ENCODE assay signal across 12 mouse cellular contexts in genomic region chr2:5025162-5025733, GRCm38 (mm10). TPM values are rescaled to one million over a fixed set of nuclear protein-coding genes. Genes with fewer than 3 reads are reported as not detected.
DNase-seq lines count a peak whose midpoint lies in the region; ATAC-seq and TF ChIP-seq lines count a peak whose summit lies in the region.
"Had no signal": no experiment of that assay in that cellular context is flagged by ENCODE, and none has a peak within 500 bp of the region (broad histone marks: within the 10 kb centered on the region; RNA-seq: fewer than 3 reads in every experiment).

No protein-coding gene starts in this region.

- H3K27ac ChIP-seq in midbrain, postnatal 0 days (ENCODE audit: low read depth, low read length) = no peak overlapping the region
- no peak overlapping the region for H3K27ac ChIP-seq in midbrain, embryonic 15.5 days
- no peak overlapping the region for H3K27ac ChIP-seq in cortical plate, adult 2 months (ENCODE audit: insufficient read depth, low read length)
- H3K27ac ChIP-seq: limb, embryonic 12.5 days; midbrain, embryonic 12.5 days had no signal

- no peak for TF ChIP-seq POLR2A in cortical plate, adult 2 months (IDR thresholded peaks at IDR 0.05; ENCODE audit: extremely low read depth, insufficient read depth, low read length)

- ATAC-seq in midbrain, postnatal 0 days (ENCODE audit: low FRiP score) = no peak
- no peak for ATAC-seq in midbrain, embryonic 15.5 days (replicated peaks)

- DNase-seq in midbrain, postnatal 0 days (ENCODE audit: low spot score) = no peak
- DNase-seq in ES-CJ7 (ENCODE audit: low read depth, low spot score) = peak; percentile 79
- peak; percentile 40 for DNase-seq in naive thymus-derived CD4-positive, alpha-beta T cell, adult 2 months (ENCODE audit: low read depth)
- DNase-seq in ovary, postnatal 36 days (ENCODE audit: low spot score) = no peak
- DNase-seq in urinary bladder, postnatal 25 days (ENCODE audit: low spot score) = no peak
- DNase-seq: heart, postnatal 14 days had no signal

- H3K9ac ChIP-seq in midbrain, postnatal 0 days (replicated peaks; ENCODE audit: low read length, poor library complexity, severe bottlenecking) = no peak overlapping the region
- H3K9ac ChIP-seq in midbrain, embryonic 15.5 days = no peak overlapping the region
- H3K9ac ChIP-seq: limb, embryonic 12.5 days; midbrain, embryonic 12.5 days had no signal

- peak; percentile 28; the same call in 1 of the 2 replicates for TF ChIP-seq CTCF in midbrain, postnatal 0 days (IDR thresholded peaks at IDR 0.05)
- 0 out of 2 replicates have a peak, but pooled peaks have one; percentile 1 for TF ChIP-seq CTCF in cortical plate, adult 2 months (IDR thresholded peaks at IDR 0.05; ENCODE audit: extremely low read depth, insufficient read depth, low read length)

- H3K36me3 ChIP-seq in midbrain, postnatal 0 days (ENCODE audit: insufficient read depth, low read length) = peaks cover 16% of the 10 kb centered on the region
- no peaks in the 10 kb centered on the region for H3K36me3 ChIP-seq in midbrain, embryonic 15.5 days (replicated peaks)
- H3K36me3 ChIP-seq: limb, embryonic 12.5 days; midbrain, embryonic 12.5 days had no signal

- no peak overlapping the region for H3K4me2 ChIP-seq in midbrain, postnatal 0 days (ENCODE audit: low read depth, low read length, poor library complexity, severe bottlenecking)
- no peak overlapping the region for H3K4me2 ChIP-seq in midbrain, embryonic 15.5 days
- H3K4me2 ChIP-seq: limb, embryonic 12.5 days; midbrain, embryonic 12.5 days had no signal

- no peak overlapping the region for H3K4me3 ChIP-seq in midbrain, postnatal 0 days (ENCODE audit: low read depth, low read length)
- H3K4me3 ChIP-seq in midbrain, embryonic 15.5 days = no peak overlapping the region
- no peak overlapping the region for H3K4me3 ChIP-seq in cortical plate, adult 2 months (ENCODE audit: insufficient read depth, low read length)
- H3K4me3 ChIP-seq: limb, embryonic 12.5 days; midbrain, embryonic 12.5 days had no signal

- no peaks in the 10 kb centered on the region for H3K4me1 ChIP-seq in midbrain, postnatal 0 days (ENCODE audit: insufficient read depth, low read length)
- H3K4me1 ChIP-seq in midbrain, embryonic 15.5 days = no peaks in the 10 kb centered on the region
- no peaks in the 10 kb centered on the region; the same call in 1 of the 2 replicates for H3K4me1 ChIP-seq in cortical plate, adult 2 months (ENCODE audit: control insufficient read depth, insufficient read depth, low read length)

- WGBS in midbrain, postnatal 0 days = 46% methylated on average over 3 of the region's 4 CpGs
- WGBS in midbrain, embryonic 15.5 days = 65% methylated on average over 4 of the region's 4 CpGs

- H3K9me3 ChIP-seq in midbrain, postnatal 0 days (ENCODE audit: low read length) = no peaks in the 10 kb centered on the region
- H3K9me3 ChIP-seq in midbrain, embryonic 15.5 days = no peaks in the 10 kb centered on the region
- H3K9me3 ChIP-seq: limb, embryonic 12.5 days had no signal

- H3K27me3 ChIP-seq in midbrain, postnatal 0 days (ENCODE audit: insufficient read depth, low read length) = no peaks in the 10 kb centered on the region
- H3K27me3 ChIP-seq in midbrain, embryonic 15.5 days (replicated peaks) = no peaks in the 10 kb centered on the region; the same call in 1 of the 2 replicates
- H3K27me3 ChIP-seq: limb, embryonic 12.5 days; midbrain, embryonic 12.5 days had no signal

RNA-seq across cellular contexts. Expression of gene Mcm10, which starts 12.7 kb away (rescaled TPM):
- total RNA-seq in midbrain, postnatal 0 days (2014; rRNA removed) = 0.94 and 5.0 TPM in 2 replicates
- 1.2 and 1.3 TPM in 2 replicates for polyA plus RNA-seq in midbrain, postnatal 0 days (2015; fragmentation: Nextera tagmentation; extraction: Ambion mirVana)
- polyA plus RNA-seq in midbrain, embryonic 15.5 days (2015; fragmentation: Nextera tagmentation; extraction: Ambion mirVana) = 3.5 and 5.1 TPM in 2 replicates
- polyA plus RNA-seq in cortical plate, adult 2 months (2012; rRNA removed) = 1.7 and 2.3 TPM in 2 replicates

RNA-seq across cellular contexts. Expression of gene Optn, which starts 38.6 kb away (rescaled TPM):
- total RNA-seq in midbrain, postnatal 0 days (2014; rRNA removed) = 25.2 and 35.0 TPM in 2 replicates
- polyA plus RNA-seq in midbrain, postnatal 0 days (2015; fragmentation: Nextera tagmentation; extraction: Ambion mirVana) = 28.5 and 28.7 TPM in 2 replicates
- polyA plus RNA-seq in midbrain, embryonic 15.5 days (2015; fragmentation: Nextera tagmentation; extraction: Ambion mirVana) = 15.7 and 18.9 TPM in 2 replicates
- polyA plus RNA-seq in cortical plate, adult 2 months (2012; rRNA removed) = 7.5 and 7.8 TPM in 2 replicates

RNA-seq across cellular contexts. Expression of gene Ucma, which starts 49.3 kb away (rescaled TPM):
- total RNA-seq in midbrain, postnatal 0 days (2014; rRNA removed) = 0.33 and 2.6 TPM in 2 replicates
- polyA plus RNA-seq in midbrain, postnatal 0 days (2015; fragmentation: Nextera tagmentation; extraction: Ambion mirVana) = 0.69 and 1.6 TPM in 2 replicates
- polyA plus RNA-seq in midbrain, embryonic 15.5 days (2015; fragmentation: Nextera tagmentation; extraction: Ambion mirVana) = 0.56 and 0.57 TPM in 2 replicates
- polyA plus RNA-seq in cortical plate, adult 2 months (2012; rRNA removed) = 1.6 and 3.3 TPM in 2 replicates
- total RNA-seq: adrenal gland, adult 18-20 months; heart, postnatal 14 days had no signal
- polyA plus RNA-seq: kidney, embryonic 16.5 days; limb, embryonic 12.5 days; midbrain, embryonic 12.5 days had no signal

Comparison
In these comparisons a context has a peak if more than half of its experiments do, and no peak if none do; other contexts are left out.
1. DNase-seq: peak in ES-CJ7 (single experiment) and naive thymus-derived CD4-positive, alpha-beta T cell, adult 2 months (single experiment); none in midbrain, postnatal 0 days (single experiment), ovary, postnatal 36 days (single experiment) and urinary bladder, postnatal 25 days (single experiment).